Mouse (Mus musculus) liver (tissue): Measurements from ENCODE around the gene Vmn1r61.

Experiments
- DNase-seq: peaks from one replicate; pipeline ENCODE4 v3.0.0-alpha.2; 2020; ENCODE audit warnings: mixed read lengths

Gene Vmn1r61

DNA sequence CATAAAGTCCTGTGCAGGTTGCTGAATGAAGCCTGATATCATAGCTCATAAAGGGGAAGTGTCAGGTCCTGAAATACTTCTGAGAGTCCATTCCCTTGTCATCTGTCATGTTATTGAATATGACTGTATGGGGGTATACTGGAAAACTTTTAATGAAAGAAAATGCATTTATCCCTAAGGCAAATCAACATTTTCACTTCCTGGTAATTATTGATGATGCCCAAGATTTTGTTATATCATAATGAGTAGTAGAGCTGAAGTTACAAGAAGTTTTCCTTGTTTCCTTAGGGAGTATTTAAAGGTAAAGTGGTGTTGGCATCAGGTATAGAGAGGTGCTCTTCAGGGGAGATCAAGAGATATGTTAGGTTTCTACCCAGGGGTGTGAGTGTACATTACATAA, at the start of gene Vmn1r61:
TSS of gene Vmn1r61 (minus strand) at position 101 of the 400 bp plus-strand sequence.
- no peak for DNase-seq
